Mouse (Mus musculus) limb, embryonic 11.5 days (tissue): Measurements from ENCODE around the gene Med7. TPM values are rescaled to one million over a fixed set of nuclear protein-coding genes. Genes with fewer than 3 reads are reported as not detected.

Experiments used
- ATAC-seq: fragments of 200-750 bp; cut with Nextera tagmentation; 2 replicates; pipeline ENCODE4 v1.8.0; 2017; ENCODE audit warnings: low read depth; ENCODE audit not compliant: insufficient number of reproducible peaks, low FRiP score, low TSS enrichment
- DNase-seq: peaks from one replicate; pipeline ENCODE4 v3.0.0-alpha.2; 2015; ENCODE audit warnings: low spot score
- H3K27ac ChIP-seq: fragments of 300-500 bp; sonication (generic); replicated peaks from 2 replicates; pipeline ENCODE4 v1.5.1; 2014; ENCODE audit warnings: low read depth, mild to moderate bottlenecking, low read length
- H3K27me3 ChIP-seq: fragments of 300-500 bp; sonication (generic); 2 replicates; pipeline ENCODE4 v1.6.1; 2014; ENCODE audit warnings: mild to moderate bottlenecking, low read length, mixed read lengths; ENCODE audit not compliant: control insufficient read depth, insufficient read depth
- H3K36me3 ChIP-seq: fragments of 300-500 bp; sonication (generic); 2 replicates; pipeline ENCODE4 v1.6.1; 2014; ENCODE audit warnings: mild to moderate bottlenecking, low read length, moderate library complexity, mixed read lengths; ENCODE audit not compliant: control insufficient read depth, insufficient read depth
- H3K4me1 ChIP-seq: fragments of 300-500 bp; sonication (generic); 2 replicates; pipeline ENCODE4 v1.6.1; 2014; ENCODE audit warnings: low read length, mixed read lengths; ENCODE audit not compliant: control insufficient read depth, insufficient read depth
- H3K4me2 ChIP-seq: fragments of 300-500 bp; sonication (generic); 2 replicates; pipeline ENCODE4 v1.6.1; 2014; ENCODE audit warnings: low read depth, mild to moderate bottlenecking, moderate library complexity; ENCODE audit not compliant: severe bottlenecking
- H3K4me3 ChIP-seq: fragments of 300-500 bp; sonication (generic); 2 replicates; pipeline ENCODE4 v1.5.1; 2014; ENCODE audit warnings: low read depth, low read length
- H3K9ac ChIP-seq: fragments of 300-500 bp; sonication (generic); 2 replicates; pipeline ENCODE4 v1.6.1; 2014; ENCODE audit warnings: mild to moderate bottlenecking, low read length
- H3K9me3 ChIP-seq: fragments of 300-500 bp; sonication (generic); 2 replicates; pipeline ENCODE4 v1.6.1; 2016; ENCODE audit warnings: low read length; ENCODE audit not compliant: control insufficient read depth
- WGBS: fragments of 180-500 bp; shearing (Covaris S2); extraction: QIAGEN DNeasy Blood & Tissue Kit; methylation state at CpG from one replicate; pipeline ENCODE4 v1.1.7; 2014; 5-methylcytosine and 5-hydroxymethylcytosine counted together
- polyA plus RNA-seq: library from polyadenylated mRNA; unstranded; fragments of >200 nt; fragmentation: Nextera tagmentation; extraction: Ambion mirVana; gene quantifications from 2 replicates; pipeline ENCODE4 v1.2.1, GENCODE M21; 2014

The Med7 gene
- polyA plus RNA-seq, 1 experiment from 2014 or later, result 109 TPM

- ATAC-seq (no peak), DNase-seq (no peak)
- Histone ChIP-seq H3K9me3 (no peaks in the 10 kb centered on the region), H3K36me3 (no peaks in the 10 kb centered on the region), H3K4me3 (no peak overlapping the region), H3K27ac (no peak overlapping the region), H3K4me1 (no peaks in the 10 kb centered on the region), H3K9ac (no peak overlapping the region), H3K27me3 (no peaks in the 10 kb centered on the region), H3K4me2 (no peak overlapping the region)
- WGBS, result 92% methylated on average over 2 of the region's 2 CpGs
Observed at GRCm38 (mm10) chr11:46395698-46396097, 41.0 kb upstream of the Med7 start.

GRCm38 (mm10) chr11:46396167-46396859, 40.4 kb upstream of the Med7 start, which contains the start of gene Fam71b:
TSS of gene Fam71b (plus strand) at chr11:46396559.
- Histone ChIP-seq H3K4me1 (no peaks in the 10 kb centered on the region), H3K9me3 (no peaks in the 10 kb centered on the region), H3K4me2 (no peak within 1 kb of the TSS), H3K4me3 (no peak within 1 kb of the TSS), H3K27ac (no peak within 1 kb of the TSS), H3K36me3 (no peaks in the 10 kb centered on the region), H3K9ac (no peak within 1 kb of the TSS), H3K27me3 (no peaks in the 10 kb centered on the region)
- DNase-seq (no peak), ATAC-seq (no peak)
- 74% methylated on average over 13 of the region's 13 CpGs for WGBS

DNA sequence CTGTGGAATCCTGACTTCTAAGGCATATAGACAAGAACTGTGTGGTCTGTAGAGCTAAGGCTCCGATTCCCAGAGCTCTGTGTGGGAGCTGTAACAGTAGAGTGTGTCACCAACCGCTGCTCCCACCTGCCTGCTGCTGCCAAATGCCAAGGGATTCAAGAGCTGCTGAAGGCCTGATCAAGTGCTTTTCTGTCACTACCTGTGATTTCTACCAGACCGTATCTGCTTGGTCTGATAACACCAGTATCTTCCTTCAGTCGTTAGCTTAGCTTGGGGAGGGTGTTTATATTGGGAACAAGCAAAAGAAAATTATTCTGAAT, 39.9 kb upstream of the Med7 start:
- Histone ChIP-seq H3K9ac (no peak overlapping the region), H3K36me3 (no peaks in the 10 kb centered on the region), H3K27ac (no peak overlapping the region), H3K9me3 (no peaks in the 10 kb centered on the region), H3K4me2 (no peak overlapping the region), H3K4me1 (no peaks in the 10 kb centered on the region), H3K4me3 (no peak overlapping the region), H3K27me3 (no peaks in the 10 kb centered on the region)
- DNase-seq (no peak), ATAC-seq (no peak)
- WGBS, result 85% methylated on average over 4 of the region's 4 CpGs

DNA sequence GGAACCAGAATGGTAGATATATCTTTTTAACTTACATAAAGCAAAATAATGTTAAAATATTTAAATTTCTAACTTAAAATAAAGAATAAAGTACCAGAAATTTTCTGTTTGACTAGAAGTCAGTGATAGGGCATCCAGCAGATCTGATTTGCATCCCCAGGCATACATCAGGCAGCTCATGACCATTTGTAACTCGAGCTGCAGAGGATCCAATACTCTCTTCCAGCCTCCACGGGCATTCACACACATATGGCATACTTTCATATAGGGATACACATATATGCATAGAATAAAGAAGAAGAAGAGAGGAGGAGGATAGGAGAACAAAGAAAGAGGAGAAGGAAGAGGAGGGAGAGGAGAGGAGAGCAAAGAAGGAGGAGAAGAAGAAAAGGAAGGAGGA, 38.8 kb upstream of the Med7 start:
- Histone ChIP-seq H3K27me3 (no peaks in the 10 kb centered on the region), H3K9me3 (no peaks in the 10 kb centered on the region), H3K36me3 (no peaks in the 10 kb centered on the region), H3K27ac (no peak overlapping the region), H3K4me3 (no peak overlapping the region), H3K4me1 (no peaks in the 10 kb centered on the region), H3K4me2 (no peak overlapping the region), H3K9ac (no peak overlapping the region)
- 52% methylated on average over 2 of the region's 2 CpGs for WGBS
- no peak for ATAC-seq
- DNase-seq, result no peak

DNA sequence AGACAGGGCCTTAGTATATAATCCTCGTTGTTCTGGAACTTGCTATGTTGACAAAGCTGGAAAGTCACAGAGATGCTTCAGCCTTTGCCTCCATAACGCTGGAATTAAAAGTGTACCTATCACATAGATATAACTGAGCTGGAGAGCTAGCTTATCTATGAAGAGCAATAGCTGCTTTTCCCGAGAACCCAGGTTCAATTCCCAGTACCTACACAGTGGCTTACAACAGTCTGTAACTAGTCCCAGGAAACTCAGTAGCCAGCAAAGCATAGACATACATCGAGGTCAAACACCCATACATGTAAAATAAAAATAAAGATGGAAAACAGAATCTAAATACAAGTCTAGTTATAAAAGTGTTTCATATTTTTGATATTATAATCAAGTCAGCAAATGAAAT, 38.3 kb upstream of the Med7 start:
- Histone ChIP-seq H3K4me3 (no peak overlapping the region), H3K4me2 (no peak overlapping the region), H3K27ac (no peak overlapping the region), H3K4me1 (no peaks in the 10 kb centered on the region), H3K9ac (no peak overlapping the region), H3K36me3 (no peaks in the 10 kb centered on the region), H3K27me3 (no peaks in the 10 kb centered on the region), H3K9me3 (no peaks in the 10 kb centered on the region)
- 88% methylated on average over 4 of the region's 4 CpGs for WGBS
- no peak for ATAC-seq
- no peak for DNase-seq

DNA sequence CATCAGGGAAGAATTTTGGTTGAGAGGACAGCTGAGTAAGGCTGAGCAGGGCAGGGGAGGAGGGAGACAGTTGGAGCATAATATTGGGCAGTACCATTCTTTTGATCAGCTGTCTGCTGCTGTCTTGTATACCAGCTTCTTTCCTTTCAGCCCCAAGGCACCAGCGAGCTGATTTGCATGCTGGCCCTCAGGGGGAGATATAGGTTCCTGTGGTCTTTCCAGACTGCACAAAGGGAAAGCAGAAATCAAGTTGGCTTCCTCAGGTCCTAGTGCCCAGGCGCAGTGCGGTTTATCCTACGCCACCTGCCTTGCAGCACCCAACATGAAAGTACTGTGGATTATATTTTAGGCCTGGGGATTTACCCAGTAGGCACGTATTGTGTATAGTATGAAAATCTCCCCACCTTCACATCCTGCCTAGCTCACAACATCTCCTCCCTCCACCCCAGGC, 37.8 kb upstream of the Med7 start:
- H3K4me1 ChIP-seq, result no peaks in the 10 kb centered on the region
- H3K27ac ChIP-seq, result no peak overlapping the region
- no peaks in the 10 kb centered on the region for H3K36me3 ChIP-seq
- no peaks in the 10 kb centered on the region for H3K27me3 ChIP-seq
- H3K9me3 ChIP-seq, result no peaks in the 10 kb centered on the region
- no peak overlapping the region for H3K9ac ChIP-seq
- ATAC-seq (no peak), DNase-seq (no peak)
- 77% methylated on average over 5 of the region's 5 CpGs for WGBS
- H3K4me2 ChIP-seq, result no peak overlapping the region
- no peak overlapping the region for H3K4me3 ChIP-seq

- no peaks in the 10 kb centered on the region for H3K4me1 ChIP-seq
- ATAC-seq (no peak), DNase-seq (no peak)
- 82% methylated on average over 12 of the region's 12 CpGs for WGBS
- no peak overlapping the region for H3K9ac ChIP-seq
- no peak overlapping the region for H3K4me2 ChIP-seq
- H3K9me3 ChIP-seq, result no peaks in the 10 kb centered on the region
- H3K27me3 ChIP-seq, result no peaks in the 10 kb centered on the region
- no peaks in the 10 kb centered on the region for H3K36me3 ChIP-seq
- H3K4me3 ChIP-seq, result no peak overlapping the region
- H3K27ac ChIP-seq, result no peak overlapping the region
Observed at GRCm38 (mm10) chr11:46401555-46401954, 35.2 kb upstream of the Med7 start.

GRCm38 (mm10) chr11:46404986-46405385, 31.7 kb upstream of the Med7 start:
- Histone ChIP-seq H3K4me2 (no peak overlapping the region), H3K36me3 (no peaks in the 10 kb centered on the region), H3K27me3 (no peaks in the 10 kb centered on the region), H3K4me1 (no peaks in the 10 kb centered on the region), H3K9me3 (no peaks in the 10 kb centered on the region), H3K4me3 (no peak overlapping the region), H3K9ac (no peak overlapping the region), H3K27ac (no peak overlapping the region)
- no peak for DNase-seq
- ATAC-seq, result no peak
- WGBS, result 59% methylated on average over 16 of the region's 16 CpGs

GRCm38 (mm10) chr11:46406721-46407120, 30.0 kb upstream of the Med7 start:
- no peaks in the 10 kb centered on the region for H3K27me3 ChIP-seq
- no peak for ATAC-seq
- no peak overlapping the region for H3K4me2 ChIP-seq
- no peaks in the 10 kb centered on the region for H3K4me1 ChIP-seq
- H3K9ac ChIP-seq, result no peak overlapping the region
- H3K9me3 ChIP-seq, result no peaks in the 10 kb centered on the region
- no peak for DNase-seq
- H3K36me3 ChIP-seq, result no peaks in the 10 kb centered on the region
- H3K27ac ChIP-seq, result no peak overlapping the region
- H3K4me3 ChIP-seq, result no peak overlapping the region
- WGBS, result 43% methylated on average over 10 of the region's 10 CpGs
